Mouse (Mus musculus) bone marrow macrophage, adult 2 months (primary cell): Measurements from ENCODE around the gene Myf6.

ENCODE experiments used
- CTCF ChIP-seq: IDR thresholded peaks from 2 replicates; pipeline ENCODE4 v1.5.1; 2012; ENCODE audit warnings: low read depth, mild to moderate bottlenecking, low read length, moderate library complexity
- POLR2A ChIP-seq: IDR thresholded peaks from 2 replicates; pipeline ENCODE4 v1.6.1; 2012; ENCODE audit warnings: mild to moderate bottlenecking, low read depth, low read length, borderline replicate concordance

- TF ChIP-seq POLR2A (no peak), CTCF (no peak)
Observed at GRCm38 (mm10) chr10:107506397-107506796, 11.9 kb upstream of the Myf6 start.
